Mouse (Mus musculus): ENCODE measurements around the gene Uap1l1. TPM values are rescaled to one million over a fixed set of nuclear protein-coding genes. Genes with fewer than 3 reads are reported as not detected.
A peak's percentile ranks its signal among the peaks of the same experiment; 100 is the strongest.

Uap1l1 gene
- total and polyA plus RNA-seq, 3 experiments = 7.2 to 8.3 (median 7.9) TPM

DNA sequence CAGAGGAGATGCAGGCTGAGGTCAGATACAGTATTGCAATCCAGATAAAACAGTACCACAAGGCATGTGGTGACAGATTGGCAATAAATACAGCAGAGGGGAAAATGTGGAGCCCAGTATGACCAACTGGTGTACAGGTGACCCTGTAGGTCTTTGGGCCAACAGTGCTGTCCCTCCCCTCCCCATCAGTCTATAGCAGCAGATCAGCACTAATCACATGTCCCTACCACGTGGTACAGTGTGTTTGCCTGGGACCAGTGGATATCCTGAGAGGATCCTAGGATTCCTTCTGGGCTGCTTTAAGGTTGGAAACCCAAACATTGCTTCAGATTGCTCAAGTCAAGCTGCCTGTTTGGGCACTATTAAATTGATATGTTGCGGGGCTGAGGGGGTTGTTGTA is 31.9 kb downstream of the Uap1l1 start:
- H3K27ac ChIP-seq = no peak overlapping the region

DNA sequence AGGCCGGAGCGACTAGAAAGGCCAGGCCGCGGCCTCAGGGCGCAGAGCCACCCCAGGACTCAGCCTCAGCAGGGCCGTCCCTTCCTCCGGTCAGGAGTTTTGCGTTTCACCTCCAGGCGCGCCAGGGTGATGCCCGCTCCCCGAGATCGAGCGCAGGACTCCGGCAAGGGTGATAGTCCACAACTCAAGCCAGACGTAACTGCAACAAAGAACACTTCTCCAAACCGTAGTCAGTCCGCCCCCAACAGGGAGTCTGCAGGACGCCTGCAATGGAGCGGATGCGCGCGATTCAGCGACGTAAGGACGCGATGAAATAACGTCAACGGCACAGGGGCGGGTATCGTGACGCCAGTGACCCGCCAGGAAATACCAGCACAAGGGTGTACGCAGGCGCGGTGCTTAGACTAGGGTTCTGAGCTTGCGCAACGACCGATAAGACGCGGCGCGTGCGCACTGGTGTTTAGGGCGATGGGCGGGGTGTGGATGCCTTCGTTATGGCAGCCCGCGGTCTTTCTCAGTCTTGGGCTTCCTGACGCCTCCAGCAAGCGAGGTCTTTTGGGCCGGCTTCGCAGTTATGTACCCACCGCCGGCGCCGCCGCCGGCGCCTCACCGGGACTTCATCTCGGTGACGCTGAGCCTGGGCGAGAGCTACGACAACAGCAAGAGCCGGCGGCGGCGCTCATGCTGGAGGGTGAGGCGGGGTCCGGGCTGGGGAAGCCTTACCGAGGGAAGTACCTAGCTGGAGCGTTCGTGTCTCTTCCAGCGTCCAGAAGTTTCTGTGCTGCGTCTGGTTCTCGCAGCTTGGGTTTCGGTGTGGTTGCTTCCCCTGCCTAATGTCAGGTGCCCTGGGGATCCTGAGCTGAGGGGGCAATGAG is 33.0 kb downstream of the Uap1l1 start, which contains the start of gene Man1b1:
Man1b1 (plus strand) TSS at position 53 of the 875 bp plus-strand sequence.
- Histone ChIP-seq H3K4me1 (ENCODE audit: control insufficient read depth, insufficient read depth, low read length) (peaks cover 5% of the 10 kb centered on the region), H3K36me3 (ENCODE audit: control insufficient read depth, insufficient read depth, low read length) (no peaks in the 10 kb centered on the region; the same call in 1 of the 2 replicates), H3K27me3 (ENCODE audit: control insufficient read depth, insufficient read depth, low read length) (no peaks in the 10 kb centered on the region), H3K79me2 (replicated peaks; ENCODE audit: control insufficient read depth, insufficient read depth, low read length) (no peaks in the 10 kb centered on the region), H3K27ac (peak within 1 kb of the TSS; percentile 89), H3K9ac (ENCODE audit: low read depth, low read length) (peak within 1 kb of the TSS; percentile 82), H3K4me3 (peak within 1 kb of the TSS; percentile 67)
- TF ChIP-seq CTCF (IDR thresholded peaks at IDR 0.05) = peak; percentile 59
- peak; percentile 95 for TF ChIP-seq EP300 (IDR thresholded peaks at IDR 0.05; ENCODE audit: insufficient read depth, low read depth, low read length)
- TF ChIP-seq POLR2A (IDR thresholded peaks at IDR 0.05; ENCODE audit: insufficient read depth, low read depth, low read length) = peak; percentile 88; the same call in 1 of the 2 replicates
- WGBS = under 1% methylated on average over 78 of the region's 78 CpGs
- peak; percentile 99 to 100 for DNase-seq
- intact Hi-C loops (cut with DNase I) = loop anchor here (1.0 to 5.0 kb wide), 2 partner anchors 60 to 77 kb away; partner anchors contain the start of genes Anapc2, Ssna1 and Tmem203

More for the DNA sequence above, 31.9 kb downstream of the Uap1l1 start:
- Histone ChIP-seq H3K4me1 (ENCODE audit: control insufficient read depth, insufficient read depth, low read length) (peaks cover 5% of the 10 kb centered on the region), H3K27me3 (ENCODE audit: control insufficient read depth, insufficient read depth, low read length) (no peaks in the 10 kb centered on the region), H3K79me2 (replicated peaks; ENCODE audit: control insufficient read depth, insufficient read depth, low read length) (no peaks in the 10 kb centered on the region), H3K9ac (ENCODE audit: low read depth, low read length) (no peak overlapping the region), H3K4me3 (peak overlapping the region; percentile 67), H3K36me3 (ENCODE audit: control insufficient read depth, insufficient read depth, low read length) (no peaks in the 10 kb centered on the region; the same call in 1 of the 2 replicates)
- WGBS = 78% methylated on average over 2 of the region's 2 CpGs
- no peak for TF ChIP-seq EP300 (IDR thresholded peaks at IDR 0.05; ENCODE audit: insufficient read depth, low read depth, low read length)
- intact Hi-C loops (cut with DNase I) = loop anchor here (5.0 kb wide), 1 partner anchor 61 kb away; the partner anchor contains the start of genes Anapc2 and Ssna1
- no peak for DNase-seq

DNA sequence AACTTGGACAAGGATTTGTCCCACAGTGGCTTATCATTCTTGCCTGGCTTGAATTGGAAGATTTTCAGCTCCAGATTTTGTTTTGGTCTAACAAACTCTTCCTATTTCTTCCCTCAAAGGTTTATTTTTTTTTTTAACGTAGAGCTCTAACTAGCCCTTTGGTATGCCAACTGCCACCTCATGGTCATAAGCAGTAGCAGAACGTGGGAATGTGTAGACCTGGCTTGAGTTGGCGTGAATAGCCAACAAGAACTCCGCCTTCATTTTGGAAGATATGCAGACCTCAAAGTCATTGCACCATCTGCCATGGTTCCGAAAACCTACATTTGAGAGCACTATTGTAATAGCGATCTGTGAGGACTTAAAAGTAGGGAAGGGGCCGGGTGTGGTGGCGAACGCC is 34.0 kb downstream of the Uap1l1 start:
- no peak overlapping the region; the same call in 1 of the 2 replicates for H3K4me3 ChIP-seq
- intact Hi-C loops (cut with DNase I) = loop anchor here (5.0 kb wide), 1 partner anchor 59 kb away; the partner anchor contains the start of genes Anapc2 and Ssna1

DNA sequence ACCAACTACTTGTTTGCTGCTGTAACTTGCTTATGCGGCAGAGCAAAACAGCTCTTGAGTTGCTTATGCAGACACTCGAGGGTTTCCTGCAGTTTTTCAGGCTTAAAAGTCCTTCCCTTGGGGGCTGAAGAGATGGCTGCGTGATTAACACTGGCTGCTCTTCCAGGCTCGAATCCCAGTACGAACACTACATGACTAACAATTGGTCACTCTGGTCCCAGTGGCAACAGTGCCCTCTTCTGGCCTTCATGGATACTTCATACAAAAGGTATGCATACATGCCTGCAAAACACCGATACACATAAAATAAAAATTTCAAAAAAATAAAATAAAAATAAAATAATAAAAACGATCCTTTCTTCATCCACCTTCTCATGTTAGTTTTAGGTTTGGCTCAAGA is 37.0 kb downstream of the Uap1l1 start:
- Histone ChIP-seq H3K79me2 (replicated peaks; ENCODE audit: control insufficient read depth, insufficient read depth, low read length) (no peaks in the 10 kb centered on the region), H3K4me1 (ENCODE audit: control insufficient read depth, insufficient read depth, low read length) (peaks cover 5% of the 10 kb centered on the region), H3K9ac (ENCODE audit: low read depth, low read length) (no peak overlapping the region), H3K27me3 (ENCODE audit: control insufficient read depth, insufficient read depth, low read length) (no peaks in the 10 kb centered on the region), H3K4me3 (no peak overlapping the region), H3K36me3 (ENCODE audit: control insufficient read depth, insufficient read depth, low read length) (no peaks in the 10 kb centered on the region; the same call in 1 of the 2 replicates), H3K27ac (no peak overlapping the region)
- peak; percentile 68 for TF ChIP-seq CTCF (IDR thresholded peaks at IDR 0.05)
- TF ChIP-seq EP300 (IDR thresholded peaks at IDR 0.05; ENCODE audit: insufficient read depth, low read depth, low read length) = no peak
- no peak for TF ChIP-seq POLR2A (IDR thresholded peaks at IDR 0.05; ENCODE audit: insufficient read depth, low read depth, low read length)
- intact Hi-C loops (cut with DNase I) = no loop called here
- no peak for DNase-seq
- whole genome bisulfite sequencing = 36% methylated on average over 7 of the region's 7 CpGs

More for the DNA sequence above, 34.0 kb downstream of the Uap1l1 start:
- H3K79me2 ChIP-seq (replicated peaks; ENCODE audit: control insufficient read depth, insufficient read depth, low read length) = no peaks in the 10 kb centered on the region
- WGBS = 46% methylated on average over 9 of the region's 9 CpGs
- no peaks in the 10 kb centered on the region for H3K27me3 ChIP-seq (ENCODE audit: control insufficient read depth, insufficient read depth, low read length)
- TF ChIP-seq EP300 (IDR thresholded peaks at IDR 0.05; ENCODE audit: insufficient read depth, low read depth, low read length) = no peak
- no peak for TF ChIP-seq CTCF (IDR thresholded peaks at IDR 0.05)
- TF ChIP-seq POLR2A (IDR thresholded peaks at IDR 0.05; ENCODE audit: insufficient read depth, low read depth, low read length) = no peak
- no peaks in the 10 kb centered on the region; the same call in 1 of the 2 replicates for H3K36me3 ChIP-seq (ENCODE audit: control insufficient read depth, insufficient read depth, low read length)
- no peak overlapping the region for H3K9ac ChIP-seq (ENCODE audit: low read depth, low read length)
- no peak overlapping the region for H3K27ac ChIP-seq
- peaks cover 5% of the 10 kb centered on the region for H3K4me1 ChIP-seq (ENCODE audit: control insufficient read depth, insufficient read depth, low read length)
- no peak for DNase-seq

DNA sequence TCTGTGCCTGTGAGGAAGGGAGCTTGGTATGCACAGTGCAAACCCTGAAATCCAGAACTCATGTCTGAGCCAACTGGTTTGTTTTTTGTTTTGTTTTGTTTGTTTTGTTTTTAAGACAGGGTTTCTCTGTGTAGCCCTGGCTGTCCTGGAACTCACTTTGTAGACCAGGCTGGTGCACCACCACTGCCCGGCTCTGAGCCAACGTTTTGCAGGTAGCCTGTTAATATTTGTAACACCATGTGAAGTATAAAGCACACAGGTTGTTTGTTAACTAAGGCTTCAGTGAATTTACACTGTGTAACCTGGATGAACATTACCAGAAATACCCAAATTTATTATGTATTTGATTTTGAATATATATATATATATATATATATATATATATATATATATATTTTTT is 39.4 kb downstream of the Uap1l1 start:
- H3K27ac ChIP-seq = no peak overlapping the region
- TF ChIP-seq POLR2A (IDR thresholded peaks at IDR 0.05; ENCODE audit: insufficient read depth, low read depth, low read length) (no peak), EP300 (IDR thresholded peaks at IDR 0.05; ENCODE audit: insufficient read depth, low read depth, low read length) (no peak), CTCF (IDR thresholded peaks at IDR 0.05) (no peak)
- no peaks in the 10 kb centered on the region for H3K4me1 ChIP-seq (ENCODE audit: control insufficient read depth, insufficient read depth, low read length)
- no peak for DNase-seq
- 71% methylated on average over 2 of the region's 2 CpGs for WGBS
- no peak overlapping the region for H3K9ac ChIP-seq (ENCODE audit: low read depth, low read length)
- H3K4me3 ChIP-seq = no peak overlapping the region
- intact Hi-C loops (cut with DNase I) = no loop called here
- no peaks in the 10 kb centered on the region for H3K79me2 ChIP-seq (replicated peaks; ENCODE audit: control insufficient read depth, insufficient read depth, low read length)
- no peaks in the 10 kb centered on the region for H3K36me3 ChIP-seq (ENCODE audit: control insufficient read depth, insufficient read depth, low read length)
- no peaks in the 10 kb centered on the region for H3K27me3 ChIP-seq (ENCODE audit: control insufficient read depth, insufficient read depth, low read length)

DNA sequence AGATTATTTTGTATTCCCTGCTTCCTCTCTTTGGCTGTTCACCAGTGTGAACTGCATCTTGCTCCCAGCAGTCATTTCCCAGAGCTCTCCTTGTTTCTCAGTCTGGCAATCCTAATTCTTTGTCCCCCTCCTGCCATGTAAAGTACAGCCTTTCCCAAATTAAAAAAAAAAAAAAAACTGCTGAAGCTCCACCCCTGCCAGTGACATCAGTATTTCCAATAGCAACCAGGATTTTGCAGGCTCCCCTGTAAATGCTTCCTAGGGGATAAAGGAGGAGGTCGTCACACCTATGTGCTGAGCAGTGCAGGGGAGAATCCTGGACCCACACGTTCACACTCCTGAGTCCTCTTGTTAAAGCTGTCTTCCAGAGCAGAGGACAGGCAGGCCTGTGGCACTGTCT is 45.4 kb downstream of the Uap1l1 start:
- intact Hi-C loops (cut with DNase I) = no loop called here
- Histone ChIP-seq H3K79me2 (replicated peaks; ENCODE audit: control insufficient read depth, insufficient read depth, low read length) (no peaks in the 10 kb centered on the region), H3K9ac (ENCODE audit: low read depth, low read length) (no peak overlapping the region), H3K4me3 (no peak overlapping the region), H3K4me1 (ENCODE audit: control insufficient read depth, insufficient read depth, low read length) (no peaks in the 10 kb centered on the region), H3K36me3 (ENCODE audit: control insufficient read depth, insufficient read depth, low read length) (no peaks in the 10 kb centered on the region), H3K27me3 (ENCODE audit: control insufficient read depth, insufficient read depth, low read length) (peaks cover 3% of the 10 kb centered on the region; the same call in 1 of the 2 replicates), H3K27ac (no peak overlapping the region)
- DNase-seq = no peak
- WGBS = 33% methylated on average over 2 of the region's 2 CpGs
- no peak for TF ChIP-seq POLR2A (IDR thresholded peaks at IDR 0.05; ENCODE audit: insufficient read depth, low read depth, low read length)
- TF ChIP-seq CTCF (IDR thresholded peaks at IDR 0.05) = no peak
- TF ChIP-seq EP300 (IDR thresholded peaks at IDR 0.05; ENCODE audit: insufficient read depth, low read depth, low read length) = no peak
